Mouse (Mus musculus) ES-Bruce4 (cell line): ENCODE results near the gene Cldn10. TPM values are rescaled to one million over a fixed set of nuclear protein-coding genes. Genes with fewer than 3 reads are reported as not detected.

Source experiments
- H3K27ac ChIP-seq: 2 replicates; pipeline ENCODE4 v1.5.1; 2012; ENCODE audit warnings: low read length, inconsistent platforms; ENCODE audit not compliant: insufficient read depth
- H3K27me3 ChIP-seq: 2 replicates; pipeline ENCODE4 v1.6.1; 2012; ENCODE audit warnings: mild to moderate bottlenecking, low read length, inconsistent platforms; ENCODE audit not compliant: control insufficient read depth, poor library complexity, insufficient read depth, severe bottlenecking
- H3K36me3 ChIP-seq: 2 replicates; pipeline ENCODE4 v1.6.1; 2012; ENCODE audit warnings: inconsistent platforms, mild to moderate bottlenecking, low read length, moderate library complexity; ENCODE audit not compliant: control insufficient read depth, poor library complexity, insufficient read depth, severe bottlenecking
- H3K4me1 ChIP-seq: one replicate; pipeline ENCODE4 v1.8.1; 2011; ENCODE audit warnings: low read length; ENCODE audit not compliant: control insufficient read depth, insufficient read depth
- H3K4me3 ChIP-seq: 2 replicates; pipeline ENCODE4 v1.5.1; 2011; ENCODE audit warnings: low read depth, mild to moderate bottlenecking, low read length
- H3K9ac ChIP-seq: 2 replicates; pipeline ENCODE4 v1.6.1; 2012; ENCODE audit warnings: low read depth, mild to moderate bottlenecking, inconsistent platforms; ENCODE audit not compliant: poor library complexity, severe bottlenecking
- H3K9me3 ChIP-seq: replicated peaks from 2 replicates; pipeline ENCODE4 v1.6.1; 2012; ENCODE audit warnings: mild to moderate bottlenecking, low read length, inconsistent platforms; ENCODE audit not compliant: control insufficient read depth, poor library complexity, insufficient read depth, severe bottlenecking
- CTCF ChIP-seq: IDR thresholded peaks from one replicate; pipeline ENCODE4 v1.8.1; 2011; ENCODE audit warnings: low read depth, low read length
- EP300 ChIP-seq: IDR thresholded peaks from 2 replicates; pipeline ENCODE4 v1.6.1; 2011; ENCODE audit warnings: low read depth, low read length; ENCODE audit not compliant: insufficient read depth
- POLR2A ChIP-seq: IDR thresholded peaks from one replicate; pipeline ENCODE4 v1.8.1; 2011; ENCODE audit warnings: low read length; ENCODE audit not compliant: insufficient read depth
- polyA plus RNA-seq: library from polyadenylated mRNA; stranded (reverse); fragments of >200 nt; gene quantifications from 2 replicates; pipeline ENCODE4 v1.2.4, GENCODE M21; 2011; ENCODE audit warnings: low read depth; ENCODE audit not compliant: missing spikeins, insufficient read depth, insufficient read length

Gene Cldn10
- polyA plus RNA-seq, 1 experiment, result not detected

DNA sequence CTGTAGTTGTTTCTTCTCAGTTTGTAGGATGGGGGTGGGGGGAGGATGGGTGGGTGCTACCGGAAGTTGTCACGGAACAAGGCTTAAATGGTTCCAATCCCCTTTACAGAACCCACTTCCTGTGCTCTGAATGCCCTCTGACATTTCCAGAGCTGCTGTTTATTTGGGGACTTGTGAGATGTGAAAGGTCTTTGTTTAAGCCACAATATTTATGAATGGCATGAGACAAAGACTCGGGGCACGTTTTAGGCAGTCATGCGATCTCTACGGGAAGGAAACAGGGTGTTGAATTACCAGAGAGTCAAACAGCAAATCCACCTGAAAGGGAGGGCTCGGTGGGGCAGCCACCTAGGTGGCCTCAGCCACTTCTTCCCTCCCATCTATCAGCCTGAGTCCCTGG lies 46.6 kb downstream of the Cldn10 start:
- Histone ChIP-seq H3K4me1 (no peaks in the 10 kb centered on the region), H3K9me3 (no peaks in the 10 kb centered on the region), H3K4me3 (no peak overlapping the region), H3K27ac (no peak overlapping the region), H3K9ac (no peak overlapping the region), H3K36me3 (no peaks in the 10 kb centered on the region), H3K27me3 (no peaks in the 10 kb centered on the region)
- TF ChIP-seq EP300 (no peak), POLR2A (no peak), CTCF (no peak)

DNA sequence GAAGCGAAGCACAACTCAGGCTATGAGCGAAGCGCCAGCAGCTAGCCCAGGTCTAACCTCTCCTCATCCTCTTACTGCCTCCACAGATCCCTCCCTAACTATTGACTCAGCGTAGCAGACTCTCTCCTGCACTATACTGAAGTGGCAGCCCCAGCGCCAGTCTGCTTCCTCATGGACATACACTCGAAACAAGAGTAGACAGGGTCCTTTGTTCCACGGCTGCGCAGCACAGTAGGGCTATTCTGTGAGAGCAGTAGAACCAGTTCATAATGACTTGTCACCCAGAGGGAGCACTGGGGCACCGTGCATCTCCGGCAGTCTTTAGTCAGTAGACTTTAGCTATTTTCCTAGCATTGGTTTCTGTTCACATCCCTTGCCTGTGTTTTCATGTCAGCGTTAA lies 48.4 kb downstream of the Cldn10 start:
- Histone ChIP-seq H3K27ac (no peak overlapping the region), H3K36me3 (no peaks in the 10 kb centered on the region), H3K4me3 (no peak overlapping the region), H3K4me1 (no peaks in the 10 kb centered on the region), H3K9ac (no peak overlapping the region), H3K27me3 (no peaks in the 10 kb centered on the region), H3K9me3 (no peaks in the 10 kb centered on the region)
- TF ChIP-seq EP300 (no peak), CTCF (no peak), POLR2A (no peak)

DNA sequence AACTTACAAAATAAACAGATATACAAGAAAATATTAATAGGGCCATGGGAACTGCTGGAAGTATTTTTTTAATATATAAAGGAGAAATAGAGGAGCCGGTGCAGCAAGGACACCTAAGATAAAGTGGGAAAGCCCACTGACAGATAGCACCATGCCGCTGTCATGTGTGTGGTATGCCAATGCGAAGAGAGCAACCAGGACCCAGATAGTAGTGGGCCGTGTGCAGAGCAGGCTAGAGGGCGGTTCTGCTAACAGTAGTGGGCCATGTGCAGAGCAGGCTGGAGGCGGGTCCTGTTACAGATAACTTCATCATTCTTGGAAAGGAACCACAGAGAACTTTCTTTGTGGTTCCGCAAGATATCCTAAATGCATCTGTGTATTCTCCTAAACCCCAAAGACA lies 49.0 kb downstream of the Cldn10 start:
- Histone ChIP-seq H3K9me3 (no peaks in the 10 kb centered on the region), H3K27ac (no peak overlapping the region), H3K4me1 (no peaks in the 10 kb centered on the region), H3K36me3 (no peaks in the 10 kb centered on the region), H3K27me3 (no peaks in the 10 kb centered on the region), H3K9ac (no peak overlapping the region), H3K4me3 (no peak overlapping the region)
- TF ChIP-seq CTCF, result no peak
- TF ChIP-seq EP300, result no peak
- no peak for TF ChIP-seq POLR2A

DNA sequence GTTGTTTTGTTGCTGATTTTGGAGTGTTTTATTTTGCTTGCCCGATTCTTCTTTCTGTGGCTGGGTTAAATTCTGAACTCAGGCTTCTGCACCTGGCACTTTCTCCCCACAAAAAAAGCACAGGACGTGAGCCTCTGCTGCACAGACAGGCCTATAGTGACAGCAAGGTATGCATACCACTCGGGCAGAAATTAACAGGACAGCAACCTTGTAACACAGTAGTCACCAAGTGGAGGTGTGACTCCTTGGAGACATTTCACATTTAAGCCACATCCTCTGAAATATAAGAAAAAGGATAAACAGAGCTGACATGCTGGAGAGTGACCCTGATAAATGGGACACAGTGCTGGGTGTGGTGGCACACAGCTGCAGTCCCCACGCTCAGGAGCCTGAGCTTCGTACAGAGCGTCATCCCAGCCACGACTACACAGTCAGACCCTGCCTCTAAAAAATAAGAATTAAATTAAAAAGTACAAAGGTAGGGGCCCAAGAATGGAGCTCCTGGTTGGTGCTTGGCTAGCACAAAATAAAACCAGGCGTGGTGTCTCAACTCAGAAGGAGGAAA lies 50.9 kb downstream of the Cldn10 start:
- Histone ChIP-seq H3K27me3 (no peaks in the 10 kb centered on the region), H3K27ac (no peak overlapping the region), H3K9me3 (no peaks in the 10 kb centered on the region), H3K4me1 (no peaks in the 10 kb centered on the region), H3K4me3 (no peak overlapping the region), H3K36me3 (no peaks in the 10 kb centered on the region), H3K9ac (no peak overlapping the region)
- TF ChIP-seq POLR2A (no peak), CTCF (no peak), EP300 (no peak)

DNA sequence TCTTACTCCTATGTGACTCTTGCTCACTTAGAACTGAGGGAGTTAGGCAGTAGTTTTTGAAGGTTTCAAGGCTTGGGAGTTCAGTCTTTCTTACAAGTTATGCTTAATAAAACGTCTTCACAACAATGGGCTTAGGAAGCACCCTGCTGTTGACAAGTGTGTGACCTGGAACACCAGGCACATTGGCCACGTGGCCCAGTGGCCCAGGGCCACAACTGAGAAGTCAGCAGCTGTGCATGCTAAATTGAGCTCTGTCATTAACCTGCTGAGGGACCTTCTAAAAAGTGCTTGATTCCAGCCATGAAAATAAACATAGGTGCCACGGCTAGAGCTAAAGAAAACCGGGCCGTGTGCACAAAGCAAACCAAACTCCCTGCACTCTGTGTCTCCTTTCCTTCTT lies 51.7 kb downstream of the Cldn10 start:
- Histone ChIP-seq H3K4me3 (no peak overlapping the region), H3K9ac (no peak overlapping the region), H3K36me3 (no peaks in the 10 kb centered on the region), H3K9me3 (no peaks in the 10 kb centered on the region), H3K4me1 (no peaks in the 10 kb centered on the region), H3K27ac (no peak overlapping the region), H3K27me3 (no peaks in the 10 kb centered on the region)
- TF ChIP-seq CTCF (no peak), POLR2A (no peak), EP300 (no peak)

DNA sequence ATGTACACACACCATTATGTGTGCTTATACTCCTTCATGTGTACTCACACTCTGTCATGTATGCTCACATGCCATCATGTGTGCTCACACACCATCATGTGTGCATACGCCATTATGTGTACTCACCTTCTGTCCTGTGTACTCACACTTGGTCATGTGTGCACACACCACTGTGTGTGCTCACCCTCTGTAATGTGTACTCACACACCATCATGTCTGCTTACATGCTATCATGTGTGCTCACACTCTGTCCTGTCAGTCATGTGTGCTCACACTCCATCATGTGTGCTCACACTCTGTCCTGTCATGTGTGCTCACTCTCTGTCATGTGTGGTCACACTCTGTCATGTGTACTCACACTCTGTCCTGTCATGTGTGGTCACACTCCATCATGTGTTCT lies 52.3 kb downstream of the Cldn10 start:
- no peak overlapping the region for H3K4me3 ChIP-seq
- H3K36me3 ChIP-seq, result no peaks in the 10 kb centered on the region
- no peaks in the 10 kb centered on the region for H3K9me3 ChIP-seq
- H3K27ac ChIP-seq, result no peak overlapping the region
- H3K9ac ChIP-seq, result no peak overlapping the region
- no peaks in the 10 kb centered on the region for H3K4me1 ChIP-seq
- TF ChIP-seq CTCF (no peak), POLR2A (no peak), EP300 (no peak)
- H3K27me3 ChIP-seq, result no peaks in the 10 kb centered on the region
